Mouse (Mus musculus): Measurements from ENCODE around the gene Mtnr1b. TPM values are rescaled to one million over a fixed set of nuclear protein-coding genes. Genes with fewer than 3 reads are reported as not detected.
"Not testable (repeated sequence)": the region's sequence is repeated elsewhere in the genome, so short reads cannot be mapped to it uniquely, and the experiment has no call there.

Mtnr1b gene
- polyA plus RNA-seq, 1 experiment from 2014 or later, result not detected

DNA sequence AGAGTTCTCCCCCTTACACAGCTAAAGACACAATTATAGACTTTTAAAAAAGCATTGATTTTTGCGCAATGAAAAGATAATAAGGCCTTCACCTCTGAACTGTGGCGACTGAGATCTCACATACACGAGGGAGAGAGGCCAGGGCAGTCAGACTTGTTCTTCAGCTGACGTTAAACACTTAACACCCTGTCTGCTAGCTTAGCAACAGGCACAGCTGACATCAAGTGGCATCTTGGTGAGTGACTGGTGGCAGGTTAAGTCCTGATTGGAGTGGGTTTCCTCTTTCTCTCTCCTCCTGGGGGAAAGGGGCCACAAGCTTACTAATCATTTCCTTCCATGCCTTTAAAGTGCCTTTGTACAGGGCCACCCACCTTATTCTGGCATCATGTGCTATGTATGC is 4.3 kb downstream of the Mtnr1b start:
- no peaks in the 10 kb centered on the region for H3K9me3 ChIP-seq (replicated peaks)
- 42% methylated on average over 4 of the region's 4 CpGs for WGBS (ENCODE audit: insufficient replicate concordance)
- no peak for DNase-seq
- no peak overlapping the region for H3K4me3 ChIP-seq (replicated peaks)
- no peaks in the 10 kb centered on the region for H3K36me3 ChIP-seq
- no peak for ATAC-seq (ENCODE audit: low read depth)
- no peaks in the 10 kb centered on the region for H3K4me1 ChIP-seq (replicated peaks)
- H3K4me2 ChIP-seq, result no peak overlapping the region
- peaks cover 2% of the 10 kb centered on the region; the same call in 1 of the 2 replicates for H3K27me3 ChIP-seq
- no peak overlapping the region for H3K27ac ChIP-seq
- no peak overlapping the region for H3K9ac ChIP-seq

GRCm38 (mm10) chr9:15869456-15869855 is 4.9 kb downstream of the Mtnr1b start:
- no peak for DNase-seq
- Histone ChIP-seq H3K27me3 (peaks cover 2% of the 10 kb centered on the region; the same call in 1 of the 2 replicates), H3K27ac (no peak overlapping the region), H3K4me1 (replicated peaks) (no peaks in the 10 kb centered on the region), H3K9me3 (replicated peaks) (no peaks in the 10 kb centered on the region), H3K4me2 (no peak overlapping the region), H3K4me3 (replicated peaks) (no peak overlapping the region), H3K9ac (no peak overlapping the region), H3K36me3 (no peaks in the 10 kb centered on the region)
- 54% methylated on average over 4 of the region's 4 CpGs for WGBS (ENCODE audit: insufficient replicate concordance)
- ATAC-seq (ENCODE audit: low read depth), result no peak

- Histone ChIP-seq H3K9ac (no peak overlapping the region), H3K4me1 (replicated peaks) (no peaks in the 10 kb centered on the region), H3K27ac (no peak overlapping the region), H3K36me3 (no peaks in the 10 kb centered on the region), H3K9me3 (replicated peaks) (no peaks in the 10 kb centered on the region), H3K27me3 (no peaks in the 10 kb centered on the region), H3K4me2 (no peak overlapping the region), H3K4me3 (replicated peaks) (no peak overlapping the region)
- WGBS (ENCODE audit: insufficient replicate concordance), result 57% methylated on average over 10 of the region's 10 CpGs
- no peak for ATAC-seq (ENCODE audit: low read depth)
- no peak for DNase-seq
Observed at GRCm38 (mm10) chr9:15866280-15867072, 7.9 kb downstream of the Mtnr1b start.

- H3K4me3 ChIP-seq (replicated peaks), result no peak overlapping the region
- H3K36me3 ChIP-seq, result no peaks in the 10 kb centered on the region
- no peak for DNase-seq
- H3K9ac ChIP-seq, result no peak overlapping the region
- H3K9me3 ChIP-seq (replicated peaks), result no peaks in the 10 kb centered on the region
- 56% methylated on average over 5 of the region's 5 CpGs for WGBS (ENCODE audit: insufficient replicate concordance)
- ATAC-seq (ENCODE audit: low read depth), result no peak
- H3K4me2 ChIP-seq, result no peak overlapping the region
- no peaks in the 10 kb centered on the region for H3K4me1 ChIP-seq (replicated peaks)
- no peak overlapping the region for H3K27ac ChIP-seq
- no peaks in the 10 kb centered on the region for H3K27me3 ChIP-seq
Observed at GRCm38 (mm10) chr9:15861402-15861801, 13.0 kb downstream of the Mtnr1b start.

DNA sequence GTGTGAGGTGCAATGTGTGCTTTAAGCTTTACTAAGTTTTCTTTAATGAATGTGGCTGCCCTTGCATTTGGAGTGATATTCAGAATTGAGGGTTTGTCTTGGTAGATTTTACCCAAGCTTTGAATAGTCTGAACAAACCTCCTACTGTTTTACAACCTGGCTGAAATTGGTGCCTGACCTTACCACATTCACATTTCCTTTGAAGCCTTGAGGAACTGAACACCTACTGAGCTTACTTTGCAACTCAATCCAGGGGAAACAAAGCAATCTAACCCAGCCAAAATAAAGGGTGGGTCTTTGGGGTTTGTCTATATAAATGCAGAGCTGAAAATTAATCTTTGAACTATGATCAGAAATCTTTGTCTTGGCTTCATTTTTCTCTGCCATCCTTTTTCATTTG is 23.6 kb downstream of the Mtnr1b start:
- ATAC-seq (ENCODE audit: low read depth) (no peak), DNase-seq (no peak)
- Histone ChIP-seq H3K36me3 (no peaks in the 10 kb centered on the region), H3K27ac (no peak overlapping the region), H3K4me1 (replicated peaks) (no peaks in the 10 kb centered on the region), H3K4me2 (no peak overlapping the region), H3K4me3 (replicated peaks) (no peak overlapping the region), H3K27me3 (no peaks in the 10 kb centered on the region), H3K9ac (no peak overlapping the region), H3K9me3 (replicated peaks) (no peaks in the 10 kb centered on the region)

- H3K27ac ChIP-seq, result no peak overlapping the region
- no peak overlapping the region for H3K4me3 ChIP-seq (replicated peaks)
- H3K9me3 ChIP-seq (replicated peaks), result no peaks in the 10 kb centered on the region
- H3K4me1 ChIP-seq (replicated peaks), result no peaks in the 10 kb centered on the region
- H3K4me2 ChIP-seq, result no peak overlapping the region
- DNase-seq (no peak), ATAC-seq (ENCODE audit: low read depth) (no peak)
- no peaks in the 10 kb centered on the region for H3K36me3 ChIP-seq
- 62% methylated on average over 8 of the region's 8 CpGs for WGBS (ENCODE audit: insufficient replicate concordance)
- no peaks in the 10 kb centered on the region for H3K27me3 ChIP-seq
- H3K9ac ChIP-seq, result no peak overlapping the region
Observed at GRCm38 (mm10) chr9:15845390-15845789, 29.0 kb downstream of the Mtnr1b start.

- not testable (repeated sequence) for H3K4me2 ChIP-seq; H3K4me3 ChIP-seq (replicated peaks); H3K4me1 ChIP-seq (replicated peaks); H3K36me3 ChIP-seq; H3K27me3 ChIP-seq; DNase-seq; H3K27ac ChIP-seq; H3K9me3 ChIP-seq (replicated peaks); H3K9ac ChIP-seq; ATAC-seq (ENCODE audit: low read depth)
- 61% methylated on average over 4 of the region's 4 CpGs for WGBS (ENCODE audit: insufficient replicate concordance)
Observed at GRCm38 (mm10) chr9:15844936-15845335, 29.4 kb downstream of the Mtnr1b start.

GRCm38 (mm10) chr9:15813002-15813911 is 61.1 kb downstream of the Mtnr1b start:
- 61% methylated on average over 6 of the region's 6 CpGs for WGBS (ENCODE audit: insufficient replicate concordance)

GRCm38 (mm10) chr9:15804296-15804695 is 70.1 kb downstream of the Mtnr1b start:
- H3K9me3 ChIP-seq (replicated peaks), result no peaks in the 10 kb centered on the region
- 49% methylated on average over 2 of the region's 2 CpGs for WGBS (ENCODE audit: insufficient replicate concordance)

More at GRCm38 (mm10) chr9:15813002-15813911, 61.1 kb downstream of the Mtnr1b start:
- H3K9me3 ChIP-seq (replicated peaks), result no peaks in the 10 kb centered on the region
- H3K4me2 ChIP-seq, result no peak overlapping the region
- H3K27ac ChIP-seq, result no peak overlapping the region
- ATAC-seq (ENCODE audit: low read depth), result no peak
- no peaks in the 10 kb centered on the region for H3K36me3 ChIP-seq
- no peak overlapping the region for H3K9ac ChIP-seq
- no peaks in the 10 kb centered on the region for H3K4me1 ChIP-seq (replicated peaks)
- no peaks in the 10 kb centered on the region for H3K27me3 ChIP-seq
- no peak for DNase-seq
- no peak overlapping the region for H3K4me3 ChIP-seq (replicated peaks)

GRCm38 (mm10) chr9:15802413-15803027 is 71.8 kb downstream of the Mtnr1b start:
- Histone ChIP-seq H3K27ac (no peak overlapping the region), H3K36me3 (no peaks in the 10 kb centered on the region), H3K4me3 (replicated peaks) (no peak overlapping the region), H3K27me3 (no peaks in the 10 kb centered on the region), H3K4me1 (replicated peaks) (no peaks in the 10 kb centered on the region), H3K4me2 (no peak overlapping the region), H3K9me3 (replicated peaks) (no peaks in the 10 kb centered on the region), H3K9ac (no peak overlapping the region)
- DNase-seq, result no peak
- no peak for ATAC-seq (ENCODE audit: low read depth)

More at GRCm38 (mm10) chr9:15804296-15804695, 70.1 kb downstream of the Mtnr1b start:
- H3K27ac ChIP-seq, result no peak overlapping the region
- ATAC-seq (ENCODE audit: low read depth) (no peak), DNase-seq (no peak)
- no peaks in the 10 kb centered on the region for H3K27me3 ChIP-seq
- no peaks in the 10 kb centered on the region for H3K4me1 ChIP-seq (replicated peaks)
- H3K36me3 ChIP-seq, result no peaks in the 10 kb centered on the region
- no peak overlapping the region for H3K4me2 ChIP-seq
- no peak overlapping the region for H3K4me3 ChIP-seq (replicated peaks)
- no peak overlapping the region for H3K9ac ChIP-seq

DNA sequence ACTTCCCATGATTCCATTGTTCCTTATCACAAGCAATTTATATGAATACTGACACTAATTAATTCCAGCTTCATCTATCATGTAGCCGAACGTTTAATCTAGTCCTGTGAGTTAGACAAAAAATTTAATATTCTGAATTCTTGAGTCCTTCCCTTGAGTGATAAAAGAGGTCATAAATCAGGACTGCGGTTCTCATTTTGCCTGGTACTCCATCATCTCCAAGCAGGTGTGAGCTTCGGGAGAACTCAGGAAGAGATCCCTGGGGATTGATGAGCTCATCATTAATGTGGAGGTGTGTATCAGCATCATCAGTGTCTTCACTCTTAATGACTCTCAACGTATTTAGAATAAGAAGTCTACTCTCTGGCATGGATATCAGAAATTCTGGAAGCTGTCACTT is 74.0 kb downstream of the Mtnr1b start:
- Histone ChIP-seq H3K4me1 (replicated peaks) (no peaks in the 10 kb centered on the region), H3K9ac (no peak overlapping the region), H3K4me3 (replicated peaks) (no peak overlapping the region), H3K27me3 (no peaks in the 10 kb centered on the region), H3K36me3 (no peaks in the 10 kb centered on the region), H3K9me3 (replicated peaks) (no peaks in the 10 kb centered on the region), H3K4me2 (no peak overlapping the region), H3K27ac (no peak overlapping the region)
- ATAC-seq (ENCODE audit: low read depth) (no peak), DNase-seq (no peak)
- 58% methylated on average over 5 of the region's 5 CpGs for WGBS (ENCODE audit: insufficient replicate concordance)

Measured in liver, embryonic 13.5 days (tissue).